Mouse (Mus musculus) macrophage (primary cell): Measurements from ENCODE around the gene Rtbdn. TPM values are rescaled to one million over a fixed set of nuclear protein-coding genes. Genes with fewer than 3 reads are reported as not detected.

Experiments used
- H3K27ac ChIP-seq: fragments of 350-480 bp; formaldehyde crosslinking; 2 replicates; pipeline ENCODE4 v1.9.0; 2021
- H3K36me3 ChIP-seq: fragments of 350-480 bp; formaldehyde crosslinking; 2 replicates; pipeline ENCODE4 v1.9.0; 2021; ENCODE audit errors: inconsistent target
- H3K4me3 ChIP-seq: fragments of 350-480 bp; formaldehyde crosslinking; 2 replicates; pipeline ENCODE4 v1.9.0; 2021; ENCODE audit errors: inconsistent target
- H3K79me2 ChIP-seq: fragments of 350-480 bp; formaldehyde crosslinking; 2 replicates; pipeline ENCODE4 v1.9.0; 2021; ENCODE audit errors: inconsistent target
- WGBS: methylation state at CpG from one replicate; pipeline ENCODE4 v1.1.7; 2026; ENCODE audit warnings: inconsistent platforms; ENCODE audit not compliant: missing documents; 5-methylcytosine and 5-hydroxymethylcytosine counted together
- polyA plus RNA-seq: library from polyadenylated mRNA; stranded (reverse); fragments of 250-400 nt; gene quantifications from 3 replicates; pipeline ENCODE4 v1.2.4, GENCODE M21; 2018; ENCODE audit warnings: inconsistent platforms

Gene Rtbdn
- polyA plus RNA-seq, 1 experiment from 2014 or later = not detected

DNA sequence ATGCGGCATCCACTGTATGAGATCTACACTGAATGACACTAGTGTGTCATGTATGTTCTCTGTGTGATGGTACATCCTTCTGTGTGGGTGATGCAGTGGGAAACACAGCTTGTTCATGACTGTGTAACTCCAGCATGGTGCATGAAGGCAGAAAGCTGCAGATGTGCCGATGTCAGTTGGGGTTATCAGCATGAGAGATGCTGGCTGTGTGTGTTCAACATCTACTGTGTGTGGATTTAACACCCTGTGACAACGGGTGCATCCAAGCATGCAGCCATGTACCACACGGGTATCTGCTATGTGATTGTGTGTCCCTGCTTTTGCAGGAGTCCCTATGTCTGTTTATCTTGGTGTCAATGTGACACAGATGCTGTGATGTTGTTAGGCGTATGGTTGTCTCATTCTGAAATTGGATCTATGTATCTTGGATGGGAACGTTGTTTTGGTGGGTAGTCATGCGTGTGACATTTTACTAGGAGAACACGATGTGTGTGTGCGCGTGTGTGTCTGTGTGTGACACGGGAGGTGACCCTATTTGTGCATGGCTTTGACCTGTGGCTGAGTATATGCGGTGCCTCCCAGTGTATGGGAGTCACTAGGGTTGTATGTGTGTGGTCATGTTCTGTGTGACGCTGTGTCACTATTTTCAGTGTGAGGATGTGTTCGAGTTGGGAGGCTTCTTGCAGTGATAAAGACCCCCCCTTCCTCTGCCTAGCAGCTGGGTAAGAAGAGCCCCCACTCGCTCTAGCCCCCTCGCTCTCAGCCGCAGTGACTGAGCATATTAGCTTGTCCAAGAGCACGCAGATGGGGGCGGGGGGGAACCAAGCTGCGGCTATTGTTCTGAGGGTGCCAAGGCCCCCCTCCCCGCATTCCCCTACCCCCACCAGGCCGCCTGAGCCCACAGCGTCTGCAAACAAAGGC lies 10.5 kb upstream of the Rtbdn start:
- Histone ChIP-seq H3K79me2 (no peaks in the 10 kb centered on the region), H3K36me3 (no peaks in the 10 kb centered on the region), H3K27ac (no peak overlapping the region), H3K4me3 (no peak overlapping the region)
- 25% methylated on average over 21 of the region's 23 CpGs for WGBS

DNA sequence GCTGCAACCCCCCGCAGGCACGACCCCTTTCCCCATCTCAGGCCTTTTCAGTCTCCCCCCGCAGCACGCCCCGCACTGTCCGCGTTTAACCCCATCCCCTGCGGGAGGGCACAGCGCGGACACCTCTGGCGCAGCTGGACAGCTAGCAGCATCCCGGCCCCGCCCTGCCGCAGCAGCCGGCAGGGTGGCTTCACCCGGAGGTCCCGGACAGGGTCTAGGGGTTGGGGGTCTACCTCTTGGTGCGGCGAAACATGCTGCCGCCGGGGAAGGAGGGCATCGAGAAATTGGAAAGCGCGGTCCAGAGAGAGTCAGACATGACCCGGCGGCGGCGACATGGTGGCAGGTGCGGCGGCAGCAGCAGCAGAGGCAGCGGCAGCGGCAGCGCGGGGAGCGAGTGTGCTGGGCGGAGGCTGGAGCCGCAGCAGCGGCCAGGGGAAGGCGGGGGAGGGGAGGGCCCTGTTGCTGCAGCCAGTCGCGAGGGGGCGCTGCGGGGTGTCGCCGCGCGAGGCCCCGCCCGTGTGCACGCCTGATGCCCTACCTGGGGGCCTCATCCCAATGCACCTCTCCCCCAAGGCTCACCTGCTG lies 9.7 kb upstream of the Rtbdn start, which contains the start of gene Mast1:
Mast1 (minus strand) TSS at position 398 of the 585 bp plus-strand sequence.
- 2% methylated on average over 44 of the region's 50 CpGs for WGBS
- no peak within 1 kb of the TSS for H3K27ac ChIP-seq
- no peaks in the 10 kb centered on the region for H3K36me3 ChIP-seq
- no peak within 1 kb of the TSS for H3K4me3 ChIP-seq
- H3K79me2 ChIP-seq = no peaks in the 10 kb centered on the region

DNA sequence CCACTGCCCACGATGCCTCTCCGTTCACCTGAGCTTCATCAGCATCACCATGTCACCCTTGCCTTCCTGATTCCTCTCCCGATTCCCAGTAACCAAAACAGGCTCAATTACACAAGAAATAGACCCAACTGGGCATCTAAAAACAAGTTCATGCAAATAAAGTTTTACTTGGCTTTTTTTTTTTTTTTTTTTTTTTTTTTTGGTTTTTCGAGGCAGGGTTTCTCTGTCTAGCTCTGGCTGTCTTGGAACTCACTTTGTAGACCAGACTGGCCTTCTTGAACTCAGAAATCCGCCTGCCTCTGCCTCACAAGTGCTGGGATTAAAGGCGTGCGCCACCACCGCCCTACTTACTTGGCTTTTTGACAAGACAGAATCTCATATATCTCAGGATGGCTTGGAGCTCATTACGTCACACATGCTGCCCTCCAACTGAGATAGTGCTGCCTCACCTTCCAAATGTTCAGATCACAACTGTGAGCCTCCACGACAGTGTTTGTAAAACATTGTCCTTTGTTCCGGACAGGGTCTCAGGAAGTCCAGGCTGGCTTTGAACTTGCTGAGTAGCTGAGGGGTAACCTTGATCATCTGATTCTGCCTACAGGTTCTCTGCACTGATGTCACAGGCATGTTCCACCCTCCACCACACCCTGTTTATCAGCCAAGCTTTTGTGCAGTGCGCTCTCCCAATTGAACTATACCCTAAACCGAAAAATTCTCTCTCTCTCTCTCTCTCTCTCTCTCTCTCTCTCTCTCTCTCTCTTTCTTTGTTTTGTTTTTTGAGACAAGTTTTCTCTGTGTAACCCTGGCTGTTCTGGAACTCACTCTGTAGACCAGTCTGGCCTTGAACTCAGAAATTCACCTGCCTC lies 8.9 kb upstream of the Rtbdn start:
- 63% methylated on average over 12 of the region's 13 CpGs for WGBS
- no peak overlapping the region for H3K4me3 ChIP-seq
- H3K27ac ChIP-seq = no peak overlapping the region
- H3K79me2 ChIP-seq = no peaks in the 10 kb centered on the region
- no peaks in the 10 kb centered on the region for H3K36me3 ChIP-seq

GRCm38 (mm10) chr8:84943699-84944098 lies 3.1 kb upstream of the Rtbdn start:
- 32% methylated on average over 3 of the region's 4 CpGs for WGBS
- H3K4me3 ChIP-seq = no peak overlapping the region
- no peaks in the 10 kb centered on the region for H3K79me2 ChIP-seq
- H3K36me3 ChIP-seq = no peaks in the 10 kb centered on the region
- no peak overlapping the region for H3K27ac ChIP-seq

GRCm38 (mm10) chr8:84944478-84945160 lies 2.2 kb upstream of the Rtbdn start:
- no peak overlapping the region for H3K4me3 ChIP-seq

DNA sequence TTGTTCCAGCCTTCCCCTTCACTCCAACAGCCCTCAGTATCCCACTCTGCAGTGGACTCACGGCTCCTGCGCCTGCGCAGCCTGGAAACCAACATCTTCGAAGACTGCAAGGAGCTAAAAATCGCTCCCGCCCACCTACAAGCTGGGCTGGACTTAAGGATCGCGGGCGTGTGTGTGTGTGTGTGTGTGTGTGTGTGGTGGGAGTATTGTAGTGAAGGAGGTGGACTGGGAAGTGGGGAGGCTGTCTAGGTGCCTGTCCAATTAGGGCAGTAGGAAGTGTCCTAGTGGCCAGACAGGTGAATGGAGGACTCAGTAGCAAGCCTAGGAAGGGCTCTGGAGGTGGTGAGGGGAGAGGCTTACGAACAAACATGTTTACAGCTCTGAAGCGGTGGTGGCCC lies 1.6 kb upstream of the Rtbdn start:
- no peak overlapping the region for H3K4me3 ChIP-seq
- H3K79me2 ChIP-seq = no peaks in the 10 kb centered on the region
- H3K27ac ChIP-seq = no peak overlapping the region
- H3K36me3 ChIP-seq = no peaks in the 10 kb centered on the region
- whole genome bisulfite sequencing = 7% methylated on average over 8 of the region's 11 CpGs

More at GRCm38 (mm10) chr8:84944478-84945160, 2.2 kb upstream of the Rtbdn start:
- no peak overlapping the region for H3K27ac ChIP-seq
- 8% methylated on average over 21 of the region's 26 CpGs for WGBS
- H3K36me3 ChIP-seq = no peaks in the 10 kb centered on the region
- no peaks in the 10 kb centered on the region for H3K79me2 ChIP-seq

DNA sequence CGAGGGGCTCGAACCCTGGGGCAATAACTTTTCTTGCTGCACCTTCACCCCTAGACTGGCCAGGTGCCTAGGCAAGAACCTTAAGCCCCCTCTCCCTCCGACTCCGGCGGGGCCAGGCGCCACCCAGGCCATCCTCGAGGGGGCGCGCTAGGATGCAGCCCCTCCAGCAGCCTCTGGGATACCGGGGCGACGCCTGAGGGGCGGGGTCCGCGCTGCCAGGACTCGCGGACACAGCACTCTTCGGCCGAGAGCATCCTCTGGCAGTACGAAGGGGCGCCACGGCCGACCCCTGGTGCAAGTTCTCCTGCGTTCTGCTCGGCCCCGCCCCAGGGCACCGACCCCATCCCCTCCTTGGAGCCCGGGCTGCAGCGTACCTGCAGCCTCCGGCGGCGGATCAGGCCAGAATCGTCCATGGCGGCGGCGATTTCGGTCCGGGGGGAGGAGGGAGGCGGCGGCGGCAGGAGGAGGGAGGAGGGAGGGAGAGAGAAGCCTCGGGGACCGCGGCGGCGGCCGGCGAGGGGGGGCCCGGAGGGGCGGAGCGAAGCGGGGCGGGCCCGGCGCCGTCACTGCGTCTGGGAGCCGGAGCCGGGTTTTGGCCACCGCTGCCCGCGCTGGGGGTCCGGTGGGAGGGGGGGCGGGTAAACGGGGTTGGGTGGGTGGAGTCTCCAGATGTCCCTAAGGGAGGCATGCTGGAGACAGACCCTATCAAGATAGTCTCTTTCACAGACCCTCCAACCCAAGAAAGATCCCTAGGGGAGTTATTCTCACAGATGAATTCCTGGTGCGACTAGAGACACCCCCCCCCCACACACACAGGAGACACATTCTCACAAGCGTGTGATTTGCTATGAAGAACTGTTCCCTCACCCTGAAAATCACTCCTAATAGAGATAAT lies 911 bp upstream of the Rtbdn start:
- WGBS = 3% methylated on average over 39 of the region's 67 CpGs
- no peak overlapping the region for H3K4me3 ChIP-seq
- no peaks in the 10 kb centered on the region for H3K36me3 ChIP-seq
- H3K27ac ChIP-seq = no peak overlapping the region
- H3K79me2 ChIP-seq = no peaks in the 10 kb centered on the region

DNA sequence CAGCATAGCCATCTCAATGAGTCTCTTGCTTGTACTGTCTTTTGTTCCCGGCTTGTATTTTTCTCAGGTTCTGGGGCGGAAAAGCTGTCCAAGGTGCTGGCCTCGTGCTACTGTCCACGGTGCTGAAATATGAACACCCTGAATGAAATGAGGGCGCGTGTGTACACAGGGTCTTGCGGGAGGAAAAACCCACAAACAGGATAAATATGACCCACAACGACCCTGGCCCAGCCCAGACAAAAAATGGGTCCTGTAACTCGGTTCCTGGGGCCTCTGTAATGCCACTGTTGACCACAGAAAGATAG lies 402 bp downstream of the Rtbdn start:
- no peak overlapping the region for H3K4me3 ChIP-seq
- 13% methylated on average over 9 of the region's 9 CpGs for WGBS
- H3K36me3 ChIP-seq = no peaks in the 10 kb centered on the region
- no peaks in the 10 kb centered on the region for H3K79me2 ChIP-seq
- H3K27ac ChIP-seq = no peak overlapping the region

DNA sequence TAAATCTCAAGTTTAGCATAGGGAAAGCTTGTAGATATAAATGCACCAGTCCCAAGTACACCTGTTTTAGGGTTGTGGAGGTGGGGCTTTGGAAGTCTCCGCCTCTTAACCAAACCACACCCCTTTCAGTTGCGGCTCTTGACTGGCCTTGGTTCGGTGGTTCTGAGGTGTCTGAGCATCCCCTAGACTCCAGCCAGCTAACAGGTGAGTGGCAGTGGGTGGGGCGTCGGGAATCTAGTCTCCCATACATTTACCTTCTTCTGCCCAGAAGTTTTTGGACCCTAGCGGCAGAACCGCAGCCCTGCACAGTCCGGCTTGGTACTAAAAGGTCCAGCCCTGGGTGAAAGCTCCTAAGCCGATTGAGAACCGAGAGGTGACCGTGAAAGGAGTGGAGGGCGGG lies 3.0 kb downstream of the Rtbdn start:
- Histone ChIP-seq H3K79me2 (no peaks in the 10 kb centered on the region), H3K36me3 (no peaks in the 10 kb centered on the region), H3K27ac (no peak overlapping the region), H3K4me3 (no peak overlapping the region)
- WGBS = 19% methylated on average over 12 of the region's 12 CpGs

DNA sequence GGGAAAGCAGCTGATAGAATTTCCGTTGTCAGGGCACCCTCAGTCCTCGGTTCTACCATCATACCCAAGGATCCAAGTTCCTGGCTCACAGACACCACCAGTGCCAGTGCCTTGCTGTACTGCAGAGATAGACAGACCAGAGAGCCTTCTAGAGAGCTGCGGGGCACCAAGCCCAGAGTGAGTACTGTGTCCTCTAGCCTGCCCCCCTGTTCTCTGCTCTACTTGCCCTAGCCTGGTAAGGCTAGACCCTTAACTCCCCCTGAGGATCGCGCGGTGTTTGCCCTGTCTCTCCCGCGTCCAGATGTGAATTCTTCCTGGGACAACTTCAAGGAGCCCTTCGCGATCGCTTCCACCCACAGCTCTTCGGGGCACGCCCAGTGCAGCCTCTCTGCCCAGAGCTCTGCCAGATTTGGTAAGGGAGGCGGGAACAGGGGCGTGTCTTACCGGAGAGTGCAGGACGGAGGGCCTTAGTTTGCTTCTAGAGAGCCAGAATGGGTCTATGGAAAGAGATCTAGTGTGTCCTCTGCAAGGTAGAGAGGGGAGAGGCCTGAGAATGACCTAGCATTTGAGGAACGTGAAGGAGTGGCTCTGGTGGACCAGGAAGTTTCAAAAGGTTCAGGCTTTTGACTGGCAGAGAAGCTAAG lies 5.9 kb downstream of the Rtbdn start:
- no peaks in the 10 kb centered on the region for H3K79me2 ChIP-seq
- peaks cover 2% of the 10 kb centered on the region; the same call in 1 of the 2 replicates for H3K36me3 ChIP-seq
- no peak overlapping the region for H3K4me3 ChIP-seq
- WGBS = 7% methylated on average over 18 of the region's 18 CpGs
- H3K27ac ChIP-seq = no peak overlapping the region

- Histone ChIP-seq H3K4me3 (no peak overlapping the region), H3K27ac (no peak overlapping the region), H3K36me3 (peaks cover 14% of the 10 kb centered on the region; the same call in 1 of the 2 replicates), H3K79me2 (no peaks in the 10 kb centered on the region)
- 55% methylated on average over 2 of the region's 2 CpGs for WGBS
Measured at GRCm38 (mm10) chr8:84956768-84957167, 10.0 kb downstream of the Rtbdn start.

DNA sequence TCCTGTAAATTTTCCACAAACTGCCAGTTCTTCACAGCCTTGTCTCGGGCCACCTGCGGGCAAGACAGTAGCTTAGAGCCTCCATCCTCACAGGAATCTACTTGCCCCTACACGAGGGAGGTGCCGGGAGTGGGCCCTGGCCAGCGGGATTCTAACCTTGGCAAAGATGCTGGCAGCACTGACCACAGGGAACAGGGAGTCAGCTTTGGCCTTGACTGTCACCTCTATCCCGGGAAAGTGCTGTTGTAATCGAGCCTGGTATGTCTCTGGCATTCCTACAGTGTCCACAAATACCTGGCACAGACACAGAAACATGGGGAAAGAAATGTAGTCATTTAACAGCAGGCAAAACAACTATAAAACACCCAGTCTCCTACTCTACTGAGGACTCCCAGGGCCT lies 13.0 kb downstream of the Rtbdn start:
- WGBS = 98% methylated on average over 5 of the region's 7 CpGs
- H3K36me3 ChIP-seq = peaks cover 14% of the 10 kb centered on the region; the same call in 1 of the 2 replicates
- H3K79me2 ChIP-seq = no peaks in the 10 kb centered on the region
- no peak overlapping the region for H3K4me3 ChIP-seq
- H3K27ac ChIP-seq = no peak overlapping the region

- 0 out of 2 replicates have a peak, but pooled peaks cover 7% of the 10 kb centered on the region for H3K36me3 ChIP-seq
- no peaks in the 10 kb centered on the region; the same call in 1 of the 2 replicates for H3K79me2 ChIP-seq
- no peak overlapping the region for H3K27ac ChIP-seq
- no peak overlapping the region for H3K4me3 ChIP-seq
- WGBS = 92% methylated on average over 4 of the region's 4 CpGs
Measured at GRCm38 (mm10) chr8:84963952-84964351, 17.2 kb downstream of the Rtbdn start.
